Mouse (Mus musculus) intestine, postnatal 0 days (tissue): Measurements from ENCODE around the gene Pdcd5. TPM values are rescaled to one million over a fixed set of nuclear protein-coding genes. Genes with fewer than 3 reads are reported as not detected.
A peak's percentile ranks its signal among the peaks of the same experiment; 100 is the strongest.

Source experiments
- ATAC-seq: fragments of 200-750 bp; cut with Nextera tagmentation; 2 replicates; pipeline ENCODE4 v1.8.0; 2017; ENCODE audit warnings: mild to moderate bottlenecking, moderate TSS enrichment, moderate library complexity
- H3K27ac ChIP-seq: fragments of 300-500 bp; sonication (generic); 2 replicates; pipeline ENCODE4 v1.5.1; 2014; ENCODE audit warnings: mild to moderate bottlenecking, low read depth, low read length, moderate library complexity
- H3K27me3 ChIP-seq: fragments of 300-500 bp; sonication (generic); replicated peaks from 2 replicates; pipeline ENCODE4 v1.6.1; 2014; ENCODE audit warnings: low read length, mixed read lengths; ENCODE audit not compliant: control insufficient read depth, insufficient read depth
- H3K36me3 ChIP-seq: fragments of 300-500 bp; sonication (generic); 2 replicates; pipeline ENCODE4 v1.6.1; 2014; ENCODE audit warnings: mild to moderate bottlenecking, moderate library complexity; ENCODE audit not compliant: control insufficient read depth, insufficient read depth
- H3K4me1 ChIP-seq: fragments of 300-500 bp; sonication (generic); replicated peaks from 2 replicates; pipeline ENCODE4 v1.6.1; 2014; ENCODE audit warnings: antibody characterized with exemption, low read length, mixed read lengths; ENCODE audit not compliant: control insufficient read depth, insufficient read depth
- H3K4me2 ChIP-seq: fragments of 300-500 bp; sonication (generic); replicated peaks from 2 replicates; pipeline ENCODE4 v1.6.1; 2014; ENCODE audit warnings: low read depth, mild to moderate bottlenecking, moderate library complexity
- H3K4me3 ChIP-seq: fragments of 300-500 bp; sonication (generic); 2 replicates; pipeline ENCODE4 v1.5.1; 2014; ENCODE audit warnings: low read depth, low read length
- H3K9ac ChIP-seq: fragments of 300-500 bp; sonication (generic); 2 replicates; pipeline ENCODE4 v1.6.1; 2014; ENCODE audit warnings: mild to moderate bottlenecking, low read depth, low read length
- H3K9me3 ChIP-seq: fragments of 300-500 bp; sonication (generic); 2 replicates; pipeline ENCODE4 v1.6.1; 2016; ENCODE audit warnings: mixed run types; ENCODE audit not compliant: control insufficient read depth
- CTCF ChIP-seq: sonication (generic); IDR thresholded peaks from 2 replicates; pipeline ENCODE4 v1.5.1; 2016; ENCODE audit warnings: low read depth, mild to moderate bottlenecking, control low read depth, antibody characterized with exemption, moderate library complexity
- WGBS: fragments of 180-500 bp; shearing (Covaris S2); extraction: QIAGEN DNeasy Blood & Tissue Kit; methylation state at CpG from one replicate; pipeline ENCODE4 v1.1.7; 2014; 5-methylcytosine and 5-hydroxymethylcytosine counted together
- polyA plus RNA-seq: library from polyadenylated mRNA; unstranded; fragments of >200 nt; fragmentation: Nextera tagmentation; extraction: Ambion mirVana; gene quantifications from 2 replicates; pipeline ENCODE4 v1.2.1, GENCODE M21; 2015

Gene Pdcd5
- polyA plus RNA-seq, 1 experiment from 2014 or later = 169 TPM

- peak overlapping the region; percentile 53 for H3K4me2 ChIP-seq
- H3K9me3 ChIP-seq = no peaks in the 10 kb centered on the region
- H3K4me1 ChIP-seq = no peaks in the 10 kb centered on the region
- 28% methylated on average over 13 of the region's 13 CpGs for WGBS
- no peak overlapping the region for H3K27ac ChIP-seq
- no peaks in the 10 kb centered on the region for H3K27me3 ChIP-seq
- H3K4me3 ChIP-seq = 0 out of 2 replicates have a peak overlapping the region, but pooled peaks have one; percentile 5
- ATAC-seq = no peak
- peak; percentile 92 for TF ChIP-seq CTCF
- H3K36me3 ChIP-seq = peaks cover 5% of the 10 kb centered on the region; the same call in 1 of the 2 replicates
- H3K9ac ChIP-seq = no peak overlapping the region
Measured at GRCm38 (mm10) chr7:35686756-35687155, 39.4 kb upstream of the Pdcd5 start.

- Histone ChIP-seq H3K27ac (no peak overlapping the region), H3K4me1 (no peaks in the 10 kb centered on the region), H3K27me3 (no peaks in the 10 kb centered on the region), H3K4me2 (0 out of 2 replicates have a peak overlapping the region, but pooled peaks have one; percentile 53), H3K36me3 (peaks cover 5% of the 10 kb centered on the region; the same call in 1 of the 2 replicates), H3K9me3 (no peaks in the 10 kb centered on the region), H3K9ac (no peak overlapping the region), H3K4me3 (no peak overlapping the region)
- TF ChIP-seq CTCF = no peak
- ATAC-seq = no peak
- WGBS = 65% methylated on average over 11 of the region's 11 CpGs
Measured at GRCm38 (mm10) chr7:35686216-35686615, 38.9 kb upstream of the Pdcd5 start.

- ATAC-seq = no peak
- WGBS = 87% methylated on average over 6 of the region's 6 CpGs
- Histone ChIP-seq H3K4me2 (no peak overlapping the region), H3K9me3 (no peaks in the 10 kb centered on the region), H3K36me3 (no peaks in the 10 kb centered on the region), H3K27ac (no peak overlapping the region), H3K4me3 (no peak overlapping the region), H3K27me3 (no peaks in the 10 kb centered on the region), H3K9ac (no peak overlapping the region), H3K4me1 (no peaks in the 10 kb centered on the region)
- TF ChIP-seq CTCF = no peak
Measured at GRCm38 (mm10) chr7:35683409-35684122, 36.2 kb upstream of the Pdcd5 start.

- Histone ChIP-seq H3K36me3 (no peaks in the 10 kb centered on the region), H3K27ac (no peak overlapping the region), H3K4me1 (no peaks in the 10 kb centered on the region), H3K9ac (no peak overlapping the region), H3K4me2 (no peak overlapping the region), H3K27me3 (no peaks in the 10 kb centered on the region), H3K4me3 (no peak overlapping the region), H3K9me3 (no peaks in the 10 kb centered on the region)
- WGBS = 77% methylated on average over 3 of the region's 3 CpGs
- peak; percentile 46 for TF ChIP-seq CTCF
- ATAC-seq = no peak
Measured at GRCm38 (mm10) chr7:35681559-35681958, 34.2 kb upstream of the Pdcd5 start.

- Histone ChIP-seq H3K4me2 (no peak overlapping the region), H3K27me3 (no peaks in the 10 kb centered on the region), H3K9me3 (no peaks in the 10 kb centered on the region), H3K4me1 (no peaks in the 10 kb centered on the region), H3K27ac (no peak overlapping the region), H3K36me3 (no peaks in the 10 kb centered on the region), H3K9ac (no peak overlapping the region), H3K4me3 (no peak overlapping the region)
- WGBS = 74% methylated on average over 4 of the region's 4 CpGs
- no peak for TF ChIP-seq CTCF
- no peak for ATAC-seq
Measured at GRCm38 (mm10) chr7:35678976-35679375, 31.7 kb upstream of the Pdcd5 start.

GRCm38 (mm10) chr7:35668066-35669041 lies 21.0 kb upstream of the Pdcd5 start:
- Histone ChIP-seq H3K4me3 (no peak overlapping the region), H3K4me1 (no peaks in the 10 kb centered on the region), H3K36me3 (no peaks in the 10 kb centered on the region), H3K9me3 (no peaks in the 10 kb centered on the region), H3K27ac (no peak overlapping the region), H3K4me2 (no peak overlapping the region), H3K9ac (no peak overlapping the region), H3K27me3 (no peaks in the 10 kb centered on the region)
- ATAC-seq = no peak
- TF ChIP-seq CTCF = no peak
- 64% methylated on average over 18 of the region's 18 CpGs for WGBS
